Mouse (Mus musculus): ENCODE results near the gene Cyp4x1.
"Not testable (repeated sequence)": the region's sequence is repeated elsewhere in the genome, so short reads cannot be mapped to it uniquely, and the experiment has no call there.

The Cyp4x1 gene

GRCm38 (mm10) chr4:115133621-115134295 is at the start of gene Cyp4x1:
Gene Cyp4x1, minus strand, starts transcription at chr4:115134281.
- DNase-seq (ENCODE audit: low read depth) = no peak

DNA sequence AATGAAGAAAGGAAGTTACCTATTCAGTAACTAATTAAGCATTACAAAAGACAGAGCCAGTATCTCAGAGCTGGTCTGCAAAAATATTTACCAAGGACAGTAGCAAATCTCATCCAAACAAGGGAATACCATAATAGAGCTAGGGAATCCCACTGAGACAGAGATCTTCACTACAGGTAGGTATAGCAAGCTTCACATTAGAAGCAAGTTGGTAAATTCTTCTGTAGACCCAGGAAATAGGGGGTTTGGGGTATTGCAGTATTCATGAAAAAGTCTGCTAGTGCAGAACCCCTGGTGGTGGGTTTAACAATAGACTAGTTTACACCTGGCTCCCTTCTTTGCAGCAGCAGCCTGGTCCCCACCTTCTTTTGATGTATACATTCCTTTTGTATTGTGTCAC is 42.1 kb upstream of the Cyp4x1 start:
- not testable (repeated sequence) for DNase-seq (ENCODE audit: low read depth)

GRCm38 (mm10) chr4:115174694-115175353 is 40.7 kb upstream of the Cyp4x1 start:
- DNase-seq (ENCODE audit: low read depth) = no peak

DNA sequence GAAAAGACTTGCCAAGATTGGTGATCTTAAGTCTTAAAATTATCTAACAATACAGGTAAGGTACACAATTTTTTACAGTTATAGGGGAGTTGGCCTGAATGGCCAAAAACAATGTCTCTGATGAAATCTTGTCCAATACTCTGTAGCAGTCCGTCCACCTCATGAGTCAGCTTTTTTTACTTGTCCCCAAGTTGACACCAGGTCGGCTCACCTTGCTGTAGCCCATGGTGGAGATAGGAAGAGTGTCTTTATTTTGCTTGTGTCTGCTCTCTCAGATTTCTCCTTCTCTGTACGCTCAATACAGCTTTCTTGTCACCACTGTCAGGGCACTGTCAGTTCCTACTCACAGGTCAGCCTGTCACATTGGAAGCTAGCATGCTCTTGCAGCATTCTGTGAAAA is 24.9 kb upstream of the Cyp4x1 start:
- not testable (repeated sequence) for DNase-seq (ENCODE audit: low read depth)

GRCm38 (mm10) chr4:115154723-115155122 is 20.6 kb upstream of the Cyp4x1 start:
- DNase-seq (ENCODE audit: low read depth) = peak; percentile 37

DNA sequence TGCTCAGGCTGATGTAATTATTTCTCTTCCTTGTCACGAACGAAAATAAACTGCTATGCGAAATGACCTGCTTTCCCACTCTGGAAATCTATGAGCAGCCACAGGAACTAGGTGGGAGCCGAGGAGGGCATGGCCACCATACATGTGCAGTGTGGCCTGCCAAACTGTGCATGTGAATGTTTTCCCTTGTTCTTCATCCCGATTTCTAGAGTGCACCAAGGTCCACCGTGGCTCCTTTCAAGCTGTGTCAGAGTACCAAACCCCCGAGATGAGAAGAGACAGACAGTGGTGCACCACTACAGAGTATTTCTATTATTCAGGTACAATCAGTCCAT is 182 bp upstream of the Cyp4x1 start:
- no peak for DNase-seq (ENCODE audit: low read depth)

DNA sequence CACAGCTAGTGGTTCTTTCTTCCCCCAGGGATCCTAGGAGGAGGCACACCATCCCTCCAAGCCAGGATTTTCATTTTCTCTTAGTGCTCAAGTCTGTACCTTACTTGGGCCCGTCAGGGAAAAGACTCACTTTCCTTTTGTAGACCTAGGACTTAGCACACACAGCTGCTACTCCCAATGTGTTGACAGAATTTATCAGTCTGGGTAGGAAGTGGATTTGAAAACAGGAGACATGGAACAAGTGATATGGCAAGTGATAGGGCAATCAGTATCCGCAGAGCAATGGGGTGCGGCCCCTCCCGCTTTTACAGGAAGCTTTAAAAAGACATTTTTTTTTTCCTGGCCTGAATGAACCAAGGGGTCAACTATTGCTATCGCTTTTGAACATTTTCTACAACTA is 996 bp downstream of the Cyp4x1 start:
- DNase-seq (ENCODE audit: low read depth) = no peak

DNA sequence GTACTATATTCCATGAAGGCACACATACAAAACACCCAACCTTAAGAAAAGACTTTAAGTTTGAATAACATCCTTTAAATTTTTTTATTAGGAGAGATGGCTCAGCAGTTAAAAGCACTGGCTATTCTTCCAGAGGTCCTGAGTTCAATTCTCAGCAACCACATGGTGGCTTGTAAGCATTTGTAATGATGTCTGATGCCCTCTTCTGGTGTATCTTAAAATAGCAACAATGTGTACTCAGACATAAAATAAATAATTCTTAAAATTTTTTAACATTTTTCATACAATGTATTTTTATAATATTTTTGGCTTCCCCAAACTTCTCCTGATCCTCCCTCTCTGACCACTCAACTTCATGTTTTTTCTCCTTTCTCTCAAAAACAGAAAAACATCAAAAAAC is 9.4 kb downstream of the Cyp4x1 start:
- DNase-seq (ENCODE audit: low read depth) = peak; percentile 24

GRCm38 (mm10) chr4:115123507-115123906 is 10.6 kb downstream of the Cyp4x1 start:
- no peak for DNase-seq (ENCODE audit: low read depth)

- DNase-seq (ENCODE audit: low read depth) = no peak
Measured at GRCm38 (mm10) chr4:115121608-115122007, 12.5 kb downstream of the Cyp4x1 start.

GRCm38 (mm10) chr4:115121162-115121561 is 12.9 kb downstream of the Cyp4x1 start:
- DNase-seq (ENCODE audit: low read depth) = no peak

DNA sequence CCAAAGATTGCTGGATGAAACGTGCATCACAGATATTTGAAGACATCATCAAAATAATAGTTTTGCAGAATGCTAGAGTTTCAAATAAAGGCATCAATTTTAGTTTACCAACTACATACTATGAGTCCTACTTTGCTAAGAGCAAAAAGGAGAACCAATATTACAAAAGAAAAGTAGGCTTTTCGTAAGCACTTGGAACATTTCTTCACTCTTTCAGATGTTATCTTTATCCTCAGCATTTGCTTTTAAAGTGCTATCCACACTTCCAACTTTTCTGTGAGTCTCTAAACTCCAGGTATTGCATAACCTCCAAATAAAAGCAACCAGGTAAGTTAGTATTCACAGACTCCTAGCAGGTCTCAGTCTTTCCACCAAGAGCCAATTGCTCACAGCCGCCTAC is 14.4 kb downstream of the Cyp4x1 start:
- no peak for DNase-seq (ENCODE audit: low read depth)

DNA sequence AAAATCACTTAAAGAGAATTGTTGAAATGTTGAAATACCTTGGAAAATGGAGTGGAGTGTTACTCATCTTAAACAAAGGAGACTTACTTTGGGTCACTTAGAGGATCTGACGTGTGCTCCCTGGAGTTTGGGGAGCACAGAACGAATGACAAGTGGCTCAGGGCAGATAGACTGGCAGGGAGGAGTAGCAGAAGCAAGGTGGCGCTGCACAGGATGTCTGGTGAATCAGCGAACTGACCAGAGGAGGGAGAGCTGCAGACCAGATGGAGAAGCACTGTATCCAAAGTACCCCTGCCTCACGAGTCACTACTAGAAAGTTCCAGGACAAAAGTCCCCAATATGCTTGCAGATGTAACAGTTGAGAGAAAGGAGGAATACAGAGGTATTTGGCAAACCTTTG is 20.8 kb downstream of the Cyp4x1 start:
- DNase-seq (ENCODE audit: low read depth) = no peak

GRCm38 (mm10) chr4:115111167-115111566 is 22.9 kb downstream of the Cyp4x1 start:
- DNase-seq (ENCODE audit: low read depth) = no peak

DNA sequence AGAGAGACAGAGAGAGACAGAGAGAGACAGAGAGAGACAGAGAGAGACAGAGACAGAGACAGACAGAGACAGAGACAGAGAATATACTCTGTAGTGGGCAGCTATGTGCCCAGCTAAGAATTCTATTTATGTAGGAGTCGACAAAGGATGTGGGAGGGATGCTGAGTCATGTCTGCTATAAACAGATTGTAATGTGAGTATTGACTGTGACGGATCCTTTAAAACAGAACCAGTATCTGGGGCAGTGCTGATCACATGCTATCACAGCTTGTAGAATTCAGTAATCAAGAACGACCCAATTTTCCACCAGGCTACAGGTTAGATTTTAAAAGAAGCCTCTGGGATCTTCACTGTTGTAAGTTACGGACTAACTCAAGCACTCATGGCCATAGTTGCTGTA is 30.6 kb downstream of the Cyp4x1 start:
- peak; percentile 73 for DNase-seq (ENCODE audit: low read depth)

DNA sequence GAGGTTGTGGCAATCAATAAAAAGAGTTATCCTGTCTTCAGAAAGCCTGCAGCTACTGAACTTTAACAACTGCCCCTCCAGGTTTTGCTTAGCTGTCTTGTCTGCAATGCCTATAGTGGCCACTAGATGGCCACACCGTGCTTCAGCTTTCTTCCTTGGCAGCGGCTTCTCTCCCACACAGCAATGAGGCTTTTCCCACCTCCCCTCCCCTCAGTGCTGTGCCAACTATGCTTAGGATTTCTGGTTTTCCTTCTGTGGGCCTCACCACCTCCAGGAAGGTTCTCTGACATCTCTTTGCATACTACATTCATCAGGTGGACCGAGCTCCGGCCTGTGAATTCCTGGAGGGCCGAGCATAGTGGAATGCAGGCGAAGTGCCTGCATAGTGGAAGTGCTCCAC is 32.4 kb downstream of the Cyp4x1 start:
- DNase-seq (ENCODE audit: low read depth) = peak; percentile 96

DNA sequence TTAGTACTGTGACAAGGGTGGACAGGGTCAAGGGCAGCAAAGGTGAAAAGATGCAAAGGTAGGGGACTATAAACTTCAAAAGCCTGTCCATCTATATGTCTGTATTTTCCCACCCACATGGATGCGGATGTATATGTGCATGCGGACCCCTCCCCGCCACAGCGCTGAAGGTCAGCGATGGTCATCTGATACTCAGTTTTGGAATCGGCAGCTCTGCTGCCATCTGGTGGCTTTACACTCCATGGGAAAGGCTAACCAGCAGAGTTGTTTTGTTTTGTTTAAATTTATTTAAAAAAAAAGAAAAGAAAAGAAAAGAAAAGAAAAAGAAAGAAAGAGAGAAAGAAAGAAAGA is 37.0 kb downstream of the Cyp4x1 start:
- peak; percentile 65 for DNase-seq (ENCODE audit: low read depth)

GRCm38 (mm10) chr4:115096435-115097145 is 37.5 kb downstream of the Cyp4x1 start:
- DNase-seq (ENCODE audit: low read depth) = no peak

GRCm38 (mm10) chr4:115095671-115096434 is 38.2 kb downstream of the Cyp4x1 start:
- peak; percentile 29 for DNase-seq (ENCODE audit: low read depth)

DNA sequence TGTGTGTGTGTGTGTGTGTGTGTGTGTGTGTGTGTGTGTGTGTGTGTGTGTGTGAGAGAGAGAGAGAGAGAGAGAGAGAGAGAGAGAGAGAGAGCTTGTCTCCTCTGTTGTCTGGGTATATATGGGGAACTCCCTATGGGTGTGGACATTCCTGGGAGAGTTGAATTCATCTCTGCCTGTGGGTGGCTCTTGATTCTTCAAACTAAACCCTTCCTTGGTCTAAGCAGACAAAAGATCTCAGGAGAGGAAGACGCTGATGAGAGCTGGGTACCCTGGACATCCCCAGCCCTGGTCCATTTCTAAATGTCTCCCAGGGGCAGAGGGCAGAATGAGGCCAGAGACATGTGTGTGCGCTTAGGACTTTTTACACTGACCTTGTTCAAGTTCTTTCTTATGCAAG is 40.0 kb downstream of the Cyp4x1 start:
- DNase-seq (ENCODE audit: low read depth) = no peak

- DNase-seq (ENCODE audit: low read depth) = no peak
Measured at GRCm38 (mm10) chr4:115093331-115093864, 40.7 kb downstream of the Cyp4x1 start.

GRCm38 (mm10) chr4:115091806-115092205 is 42.3 kb downstream of the Cyp4x1 start:
- no peak for DNase-seq (ENCODE audit: low read depth)
